Mouse (Mus musculus) left cerebral cortex, adult 8-10 months (tissue): ENCODE measurements around the gene B230219D22Rik. TPM values are rescaled to one million over a fixed set of nuclear protein-coding genes. Genes with fewer than 3 reads are reported as not detected.
"Not testable (repeated sequence)": the region's sequence is repeated elsewhere in the genome, so short reads cannot be mapped to it uniquely, and the experiment has no call there.

Experiments
- DNase-seq, 2 experiments: peaks; one replicate each; pipeline ENCODE4 v3.0.0; 2022; ENCODE audit warnings: low spot score in 2 of 2
- total RNA-seq, 4 experiments: library from RNA; stranded (reverse); gene quantifications; 2 replicates each; pipeline ENCODE4 v1.2.4; 2022

Gene B230219D22Rik
- total RNA-seq, result 10 to 100 TPM; 65.8 to 72.3 (median 68.7) TPM

DNA sequence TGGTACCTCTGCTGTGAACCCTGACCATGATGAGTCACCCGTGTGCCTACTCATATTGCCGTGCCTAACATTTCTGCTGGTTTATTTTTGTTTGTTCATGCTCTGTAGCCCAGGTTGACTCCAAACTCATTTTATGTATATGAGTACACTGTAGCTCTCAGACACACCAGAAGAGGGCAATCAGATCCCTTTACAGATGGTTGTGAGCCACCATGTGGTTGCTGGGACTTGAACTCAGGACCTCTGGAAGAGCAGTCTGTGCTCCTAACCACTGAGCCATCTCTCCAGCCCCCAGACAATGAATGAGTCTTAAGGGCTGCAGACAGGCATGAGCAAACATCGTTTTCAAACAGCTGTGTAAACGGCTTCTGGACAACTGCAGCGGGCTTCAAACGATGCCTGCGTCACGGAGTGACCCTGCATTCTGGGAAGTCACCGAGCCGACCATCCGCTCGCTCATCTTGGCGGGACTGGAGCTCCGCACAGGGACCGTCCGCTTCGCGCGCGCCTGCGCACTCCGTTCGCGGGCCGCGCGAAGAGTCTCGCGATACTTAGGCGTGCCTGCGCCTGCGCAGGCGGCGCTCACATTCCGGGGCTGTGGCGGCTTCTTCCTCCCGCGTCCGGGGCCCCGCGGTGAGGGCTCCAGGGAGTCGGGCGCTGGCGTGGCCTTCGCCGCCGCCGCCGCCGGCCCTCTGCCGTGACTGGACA is at the start of gene B230219D22Rik:
B230219D22Rik (plus strand) TSS at position 590 of the 708 bp plus-strand sequence.
- peak; percentile 82 to 86 for DNase-seq

DNA sequence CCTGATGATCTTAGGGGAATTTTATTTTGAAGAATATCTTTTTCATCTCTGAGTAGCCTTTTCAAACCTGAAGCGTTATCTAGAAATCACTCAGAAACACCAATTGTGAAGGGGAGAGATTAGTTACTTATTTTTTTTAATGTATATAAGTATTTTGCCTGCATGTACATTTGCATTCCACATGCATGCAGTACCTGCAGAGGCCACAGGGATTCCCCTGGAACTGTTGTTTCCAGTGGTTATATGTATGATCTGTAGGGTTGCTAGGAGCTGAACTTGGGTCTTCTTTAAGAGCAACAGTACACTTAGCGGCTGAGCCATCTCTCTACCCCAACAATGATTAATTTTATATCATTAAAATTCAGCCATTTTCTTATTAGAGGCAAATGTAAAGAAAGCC is 48.4 kb upstream of the B230219D22Rik start:
- no peak for DNase-seq

DNA sequence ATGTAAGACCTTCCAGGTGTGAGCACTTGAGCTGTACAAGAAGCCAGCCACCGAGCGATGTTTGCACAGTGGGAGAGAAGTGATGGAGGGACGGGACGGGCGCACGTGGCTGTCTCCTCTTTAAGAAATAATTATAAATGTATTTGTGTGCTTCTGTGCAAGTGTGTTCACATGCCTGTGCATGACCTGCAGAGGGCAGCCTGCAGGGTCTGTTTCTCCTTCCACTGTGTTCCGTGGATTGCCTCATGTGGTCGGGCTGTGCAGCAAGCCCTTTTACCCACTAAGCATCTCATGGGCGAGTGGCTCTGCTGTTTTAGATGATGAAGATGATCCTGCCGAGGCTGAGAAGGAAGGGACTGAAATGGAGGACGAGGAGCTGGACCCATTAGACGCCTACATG is 42.8 kb upstream of the B230219D22Rik start:
- DNase-seq, result no peak

DNA sequence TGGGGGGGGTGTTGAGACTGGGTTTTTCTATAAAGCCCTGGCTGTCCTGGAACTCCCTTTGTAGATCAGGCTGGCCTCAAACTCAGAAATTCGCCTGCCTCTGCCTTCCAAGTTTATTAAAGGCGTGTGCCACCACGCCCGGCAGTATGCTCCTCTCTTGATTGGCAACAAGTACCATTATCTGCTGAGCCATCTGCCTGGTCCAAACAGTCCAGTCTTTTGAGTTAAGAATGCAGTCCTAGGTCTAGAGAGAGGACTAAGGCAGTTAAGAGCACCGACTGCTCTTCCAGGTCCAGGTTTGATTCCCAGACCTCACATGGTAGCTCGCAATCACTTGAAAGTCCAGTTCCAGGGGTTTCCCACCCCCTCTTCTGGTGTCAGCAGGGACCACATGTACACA is 41.9 kb upstream of the B230219D22Rik start:
- DNase-seq, result no peak

DNA sequence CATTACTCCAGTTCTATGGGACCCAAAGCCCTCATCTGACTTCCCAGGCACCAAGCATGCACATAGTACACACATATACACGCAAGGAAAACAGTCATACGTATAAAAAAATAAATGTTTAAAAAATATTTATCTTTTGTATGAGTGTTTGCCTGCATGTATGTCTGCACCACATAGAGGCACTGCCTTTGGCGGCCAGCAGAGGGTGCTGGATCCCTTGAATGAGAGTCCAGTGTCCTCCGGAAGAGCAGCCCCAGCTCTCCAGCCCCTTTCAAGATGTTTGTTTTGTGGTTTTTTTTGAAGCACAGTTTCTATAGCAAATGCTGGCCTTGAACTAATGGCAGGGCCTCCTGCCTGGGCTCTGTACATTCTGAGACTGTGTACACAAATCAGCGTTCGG is 24.4 kb upstream of the B230219D22Rik start:
- no peak for DNase-seq

DNA sequence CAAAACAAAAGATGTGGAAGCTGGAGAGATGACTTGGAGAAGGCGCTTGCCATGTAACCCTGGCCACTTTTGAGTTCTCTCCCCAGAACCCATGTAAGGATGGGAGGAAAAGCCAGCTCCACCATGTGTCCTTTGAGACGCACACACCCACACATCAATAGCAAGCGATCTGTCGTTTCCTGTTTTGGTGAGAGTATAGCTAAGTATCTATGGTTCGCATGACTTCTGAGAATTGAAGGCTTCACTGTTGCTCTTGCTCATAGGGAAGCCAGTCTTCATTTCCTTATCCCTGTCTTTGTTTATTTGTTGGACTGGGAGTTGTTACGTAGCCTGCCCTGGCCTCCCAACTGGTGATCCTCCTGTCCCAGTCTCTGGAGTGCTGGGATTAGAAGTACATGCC is 20.2 kb upstream of the B230219D22Rik start:
- DNase-seq, result no peak

DNA sequence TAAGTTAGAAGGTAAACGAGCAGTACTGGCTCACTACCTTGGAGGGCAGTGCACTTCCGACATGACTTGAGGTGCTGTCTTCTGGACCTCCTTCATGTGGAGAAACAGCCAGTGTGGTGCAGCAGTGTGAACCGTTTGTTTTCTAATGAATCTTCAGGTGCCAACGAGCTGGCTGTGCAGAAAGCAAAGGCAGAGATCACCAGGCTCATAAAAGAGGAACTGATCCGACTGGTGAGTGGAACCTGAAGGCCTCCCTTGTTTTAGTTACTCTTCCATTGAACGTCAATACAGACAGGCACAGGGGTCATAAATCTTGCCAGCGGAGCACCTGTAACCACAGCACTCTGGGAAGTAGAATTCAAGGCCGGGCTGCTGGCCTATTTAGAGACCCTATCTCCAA is 15.6 kb upstream of the B230219D22Rik start:
- no peak for DNase-seq

DNA sequence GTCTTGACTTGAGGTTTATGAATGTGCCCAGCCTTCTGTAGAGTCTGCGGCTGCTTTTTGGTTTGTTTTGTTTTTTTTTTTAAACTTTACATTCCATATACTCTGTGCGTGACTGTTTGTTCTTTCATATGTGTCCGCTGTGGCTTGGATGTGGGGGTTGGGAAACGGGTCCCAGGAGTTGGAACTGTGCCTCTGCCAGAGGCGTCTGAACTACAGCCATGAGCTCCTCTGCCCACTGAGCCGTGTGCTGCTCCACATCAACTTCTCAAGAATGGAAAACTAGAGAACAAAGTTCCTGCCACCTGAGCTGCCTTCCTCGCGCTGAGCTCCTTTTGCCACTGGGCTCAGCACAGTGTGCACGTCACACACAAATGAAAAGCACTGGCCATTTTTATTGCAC is 10.7 kb upstream of the B230219D22Rik start:
- DNase-seq, result no peak

DNA sequence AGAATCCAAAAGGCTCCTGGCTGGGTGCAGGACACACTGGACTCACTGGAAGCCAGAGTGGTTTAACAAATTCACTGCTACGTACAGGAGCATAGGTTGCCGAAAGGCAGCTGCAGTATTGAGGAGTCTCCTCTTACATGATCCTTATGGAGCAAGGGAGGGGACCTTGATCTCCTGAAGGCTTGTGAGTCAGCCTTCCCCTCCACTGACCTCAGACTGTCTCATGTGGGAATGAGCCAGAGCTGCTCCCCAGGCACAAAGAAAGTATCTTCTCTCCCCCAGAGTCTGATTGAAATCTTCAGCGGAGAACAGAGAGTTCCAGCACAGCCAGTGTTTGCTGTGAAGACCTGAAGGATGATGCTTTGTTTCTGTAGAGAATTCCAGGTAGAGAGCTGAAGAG is 9.3 kb upstream of the B230219D22Rik start:
- DNase-seq, result no peak

DNA sequence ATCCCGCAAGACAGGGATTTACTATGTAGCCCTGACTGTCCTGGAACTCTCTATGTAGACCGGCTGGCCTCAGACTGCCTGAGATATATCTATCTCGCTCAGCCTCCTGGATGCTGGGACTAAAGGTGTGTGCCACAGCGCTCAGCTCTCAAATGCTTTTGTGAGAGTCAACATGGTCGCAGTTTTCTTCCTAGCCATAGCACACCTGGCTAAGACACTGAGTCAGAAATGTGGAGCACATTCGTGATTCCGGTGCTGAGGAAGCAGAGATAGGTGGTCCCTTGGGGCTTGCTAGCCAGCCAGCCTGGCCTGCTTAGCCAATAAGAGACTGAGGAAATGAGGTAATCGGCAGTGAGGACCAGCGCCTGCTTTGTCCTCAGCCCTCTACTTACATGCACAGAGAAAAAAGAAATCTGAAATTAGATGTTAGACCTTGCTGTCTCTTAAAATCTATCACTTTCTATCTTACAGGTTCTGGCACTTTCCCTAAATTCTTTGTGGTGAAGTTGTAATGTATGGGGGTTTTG is 6.8 kb upstream of the B230219D22Rik start:
- no peak for DNase-seq

DNA sequence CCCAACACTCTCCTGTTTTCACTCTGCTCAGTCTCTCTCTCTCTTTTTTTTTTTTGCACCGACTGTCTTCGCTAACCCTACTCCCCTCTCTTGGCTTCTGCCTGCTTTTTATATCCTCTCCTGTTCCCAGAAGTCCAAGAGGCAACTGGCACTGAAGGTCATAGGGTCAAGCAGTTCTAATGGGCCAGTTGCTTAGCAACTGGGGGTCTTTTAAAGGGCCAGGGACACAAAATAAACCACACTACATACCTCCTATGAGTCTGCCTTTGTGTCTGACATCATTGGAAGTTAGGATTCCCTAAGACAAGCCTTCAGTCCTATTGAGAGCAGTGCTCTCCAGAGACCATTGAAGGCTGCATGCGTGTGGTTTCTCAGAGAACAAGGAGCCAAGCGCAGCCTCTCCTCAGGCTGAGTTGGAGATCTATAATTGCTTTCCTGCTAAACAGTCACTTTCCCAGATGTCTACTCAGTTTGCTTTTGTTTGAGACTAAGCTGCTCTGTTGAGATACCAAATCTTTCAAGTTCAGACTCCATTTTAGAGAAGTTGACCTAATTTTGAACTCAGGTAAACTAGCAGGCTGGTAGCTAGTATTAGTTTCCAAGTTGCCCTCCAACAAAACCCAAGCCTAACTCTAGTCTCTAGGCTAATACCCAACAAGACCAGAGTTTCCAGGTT is 4.9 kb upstream of the B230219D22Rik start:
- no peak for DNase-seq

DNA sequence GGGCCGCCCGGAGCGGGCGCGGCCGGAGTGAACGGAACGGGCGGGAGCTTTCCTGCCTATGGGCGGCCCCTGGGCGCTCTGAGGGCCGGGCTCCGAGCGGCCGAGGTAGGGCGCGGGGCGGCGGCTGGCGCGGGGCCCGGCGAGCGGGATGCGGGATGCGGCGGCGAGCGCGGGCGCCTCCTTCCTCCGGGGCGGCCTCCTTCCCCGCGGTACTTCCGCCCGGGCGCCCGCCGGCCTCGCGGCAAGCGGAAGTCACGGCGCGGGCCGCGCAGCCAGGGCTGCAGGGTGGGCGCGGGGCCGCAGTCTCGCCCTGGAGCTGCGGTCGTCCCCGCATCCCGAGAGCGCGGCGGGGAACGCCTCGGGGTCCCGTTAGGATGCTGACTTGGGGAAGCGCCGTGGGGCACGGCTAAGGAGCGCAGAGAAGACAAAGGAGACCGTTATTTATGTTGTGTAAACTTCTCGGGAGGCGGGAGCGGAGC is 358 bp downstream of the B230219D22Rik start:
- DNase-seq, result peak in 1 of 2 experiments; percentile 27

DNA sequence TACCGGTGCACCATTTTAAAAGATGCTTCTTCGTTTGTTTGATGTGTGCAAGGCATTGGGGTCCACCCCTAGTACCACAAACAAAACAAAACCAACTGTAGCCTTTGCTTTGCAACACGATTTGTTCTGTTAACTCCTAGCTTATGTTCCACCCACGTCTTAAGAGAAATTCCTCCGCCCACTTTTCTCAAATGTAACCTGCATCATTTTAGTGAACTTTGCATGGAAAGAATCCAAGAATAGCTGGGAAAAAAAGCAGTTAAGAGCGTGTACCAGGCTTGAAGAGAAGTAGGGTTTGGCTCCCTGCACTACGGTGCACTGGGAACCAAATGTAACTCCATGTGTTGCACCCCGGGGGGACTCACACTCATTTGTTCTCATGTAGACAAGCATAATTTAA is 1.2 kb downstream of the B230219D22Rik start:
- DNase-seq, result no peak

DNA sequence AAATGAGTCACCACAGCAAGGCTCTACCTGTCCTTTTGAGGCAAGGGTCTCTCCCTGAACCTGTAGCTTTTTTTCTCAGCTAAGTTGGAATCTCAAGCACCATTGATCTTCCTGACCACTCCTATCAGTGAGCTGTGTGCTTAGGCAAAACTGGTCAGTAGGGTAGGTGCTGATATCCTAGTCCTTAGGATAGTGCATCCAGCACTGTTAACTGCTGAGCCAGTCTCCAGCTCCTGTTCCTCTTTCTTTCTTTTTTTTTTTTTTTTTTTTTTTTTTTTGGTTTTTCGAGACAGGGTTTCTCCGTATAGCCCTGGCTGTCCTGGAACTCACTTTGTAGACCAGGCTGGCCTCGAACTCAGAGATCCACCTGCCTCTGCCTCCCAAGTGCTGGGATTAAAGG is 3.1 kb downstream of the B230219D22Rik start:
- DNase-seq, result not testable (repeated sequence)

DNA sequence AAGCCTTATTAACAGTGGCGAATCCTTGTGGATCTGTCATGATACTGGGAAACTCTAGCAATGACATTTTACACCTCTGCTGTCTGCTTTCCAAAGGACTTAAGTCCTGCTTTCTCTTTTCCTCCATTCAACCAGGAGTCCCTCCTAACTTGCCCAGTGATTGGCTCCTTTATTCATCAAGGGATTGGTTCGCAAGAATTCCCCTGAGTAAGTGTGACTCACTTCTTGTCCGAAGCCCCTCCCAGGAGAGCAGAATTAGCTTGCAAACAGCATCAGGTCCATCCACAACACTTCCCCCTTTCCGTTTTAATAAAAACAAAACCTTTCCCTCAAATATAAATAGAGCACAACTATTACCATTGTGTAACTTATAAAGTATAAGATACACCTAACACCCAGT is 11.4 kb downstream of the B230219D22Rik start:
- no peak for DNase-seq

DNA sequence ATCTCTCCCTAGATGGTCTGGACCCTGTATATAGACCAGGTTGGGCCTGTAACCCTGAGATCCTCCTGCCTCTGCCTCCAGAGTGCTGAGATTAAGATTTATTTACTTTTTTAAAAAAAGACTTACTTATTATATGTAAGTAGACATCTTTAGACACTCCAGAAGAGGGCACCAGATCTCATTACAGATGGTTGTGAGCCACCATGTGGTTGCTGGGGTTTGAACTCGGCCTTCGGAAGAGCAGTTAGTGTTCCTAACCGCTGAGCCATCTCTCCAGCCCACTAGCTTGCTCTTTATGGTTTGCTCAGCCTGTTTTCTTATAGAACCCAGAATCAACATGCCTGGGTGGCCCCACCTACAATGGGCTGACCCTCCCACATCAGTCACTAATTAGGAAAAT is 19.9 kb downstream of the B230219D22Rik start:
- no peak for DNase-seq

DNA sequence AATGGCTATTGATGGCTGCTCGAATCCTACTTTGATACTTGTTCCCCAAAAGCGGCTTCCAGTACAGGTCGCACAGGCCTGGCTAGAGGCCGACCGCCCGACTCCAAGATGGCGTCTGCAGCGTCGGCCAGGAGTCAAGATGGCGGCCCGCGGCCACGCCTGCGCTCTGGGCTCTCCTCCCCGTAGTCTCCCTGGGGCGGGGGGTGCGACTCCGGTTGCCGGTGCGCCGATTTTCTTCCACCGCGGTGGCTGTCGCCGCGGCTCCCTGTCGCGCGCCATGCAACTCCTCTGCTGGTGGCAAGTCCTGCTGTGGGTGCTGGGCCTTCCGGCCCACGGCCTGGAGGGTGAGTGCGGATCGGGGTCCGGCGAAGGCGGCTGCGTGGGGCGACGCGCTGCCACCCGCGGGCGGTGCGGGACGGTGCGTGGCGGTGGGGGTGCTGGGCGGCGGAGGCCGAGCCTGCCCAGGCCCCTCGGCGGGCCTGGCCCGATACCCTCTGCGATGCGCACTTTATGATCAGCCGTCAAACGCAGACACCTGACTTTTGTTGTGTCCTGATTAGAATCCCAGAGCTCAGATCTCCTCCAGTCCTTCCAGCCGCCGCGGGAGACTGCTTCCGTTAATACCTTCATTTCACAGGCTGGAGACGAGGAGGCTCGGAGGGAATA is 21.7 kb downstream of the B230219D22Rik start, which contains the start of gene Txndc15:
Txndc15 (plus strand) TSS at position 150 of the 666 bp plus-strand sequence.
- DNase-seq, result peak; percentile 77 to 88

DNA sequence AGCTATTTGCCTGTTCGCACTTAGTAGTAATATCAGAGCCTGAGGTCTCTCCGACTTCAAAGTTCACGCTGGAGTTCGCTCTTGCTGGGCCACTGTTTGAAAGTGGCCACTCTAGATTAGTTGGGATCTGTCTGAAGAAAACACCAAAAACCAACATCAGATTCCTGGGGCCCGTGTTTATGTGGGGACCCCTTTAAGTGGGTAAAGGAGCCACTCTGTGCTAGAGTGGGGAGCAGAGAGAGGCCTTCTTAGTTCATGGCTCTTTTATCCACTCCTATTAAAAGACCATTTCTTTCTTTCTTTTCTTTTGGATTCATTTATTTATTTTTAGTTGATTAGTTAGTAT is 22.2 kb downstream of the B230219D22Rik start:
- DNase-seq, result no peak

DNA sequence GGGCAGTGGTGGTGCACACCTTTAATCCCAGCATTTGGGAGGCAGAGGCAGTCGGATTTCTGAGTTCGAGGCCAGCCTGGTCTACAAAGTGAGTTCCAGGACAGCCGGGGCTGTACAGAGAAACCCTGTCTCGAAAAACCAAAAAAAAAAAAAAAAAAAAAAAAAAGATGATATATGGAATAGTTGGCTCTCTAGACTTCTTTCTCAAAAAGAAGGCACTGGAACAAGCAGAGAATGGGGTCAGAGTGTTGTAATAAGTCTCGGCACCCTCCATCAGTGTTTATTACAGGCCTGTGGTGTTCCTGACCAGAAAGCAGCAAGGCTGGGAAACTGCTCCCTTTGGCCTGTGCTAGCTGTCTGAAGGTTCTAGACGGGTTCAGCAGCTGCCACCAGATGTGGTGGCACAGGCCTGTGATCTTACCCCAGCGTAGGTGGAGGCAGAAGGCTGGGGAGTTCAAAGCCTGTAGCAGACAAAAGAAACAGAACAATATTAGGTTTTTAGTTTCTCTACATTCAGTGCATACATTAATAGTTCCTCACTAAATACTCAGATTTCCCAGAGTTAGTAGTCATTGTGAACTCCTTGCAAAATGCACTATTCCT is 23.1 kb downstream of the B230219D22Rik start:
- no peak for DNase-seq

DNA sequence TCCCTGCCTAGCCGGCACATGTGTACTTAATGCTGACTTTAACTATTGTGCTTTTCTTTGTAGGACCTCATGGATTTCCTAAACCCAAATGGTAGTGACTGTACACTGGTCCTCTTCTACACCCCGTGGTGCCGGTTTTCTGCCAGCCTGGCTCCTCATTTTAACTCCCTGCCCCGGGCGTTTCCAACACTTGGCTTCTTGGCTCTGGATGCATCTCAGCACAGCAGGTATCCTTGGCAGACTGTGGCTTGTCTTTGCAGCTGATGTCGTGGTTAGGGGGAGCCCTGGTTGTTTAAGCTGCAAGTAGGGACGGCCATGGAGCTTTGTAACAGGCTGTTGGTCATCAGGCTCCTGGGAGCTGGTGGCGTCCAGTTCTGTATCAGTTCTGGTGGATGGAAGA is 28.6 kb downstream of the B230219D22Rik start:
- no peak for DNase-seq

DNA sequence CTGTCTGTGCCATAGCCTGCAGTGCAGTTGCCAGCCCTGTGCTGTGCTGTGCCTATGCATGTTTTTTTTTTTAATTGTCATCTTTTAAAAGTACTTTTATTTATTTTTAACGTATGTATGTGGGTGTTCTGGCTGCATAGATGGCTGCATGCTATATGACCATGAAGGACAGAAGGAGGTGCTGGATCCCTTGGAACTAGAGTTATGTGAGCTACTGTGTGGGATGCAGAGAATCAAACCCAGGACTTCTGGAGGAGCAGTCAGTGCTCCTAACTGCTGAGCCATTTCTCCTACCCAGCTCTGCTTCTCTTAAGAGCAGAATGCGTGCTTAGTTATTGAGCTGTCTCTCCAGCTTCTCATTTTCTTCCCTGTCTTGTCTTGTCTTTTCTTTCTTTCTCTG is 29.1 kb downstream of the B230219D22Rik start:
- DNase-seq, result no peak
